Mouse (Mus musculus): ENCODE measurements around the gene Fbxl2.

- TF ChIP-seq FLI1 (IDR thresholded peaks at IDR 0.05; ENCODE audit: low read length) (no peak), GATA1 (IDR thresholded peaks at IDR 0.05; ENCODE audit: borderline replicate concordance, low read length) (no peak)
These were observed 4.8 kb upstream of the Fbxl2 start for GRCm38 (mm10) chr9:114050778-114051177.

Measured in megakaryocyte, embryonic 14.5 days (primary cell).